Mouse (Mus musculus) cerebellum, postnatal 25 days (tissue): ENCODE measurements at regions not wholly inside any gene's neighbourhood (a gene's known extent, or its start where the extent isn't known, plus 50 kb on each side); places are given as distances from the start of the nearest gene placed in this dataset.
"Not testable (repeated sequence)": the region's sequence is repeated elsewhere in the genome, so short reads cannot be mapped to it uniquely, and the experiment has no call there.

Experiments
- DNase-seq, 2 experiments: peaks; one replicate each; pipeline ENCODE4 v3.0.0; 2021; ENCODE audit warnings: mixed read lengths in 2 of 2

GRCm38 (mm10) chr4:35343751-35344150, 117.8 kb upstream of the C9orf72 start:
- no peak for DNase-seq

- no peak for DNase-seq
These were observed 105.2 kb upstream of the C9orf72 start for GRCm38 (mm10) chr4:35331161-35331560.

GRCm38 (mm10) chr4:35325300-35325699, 99.3 kb upstream of the C9orf72 start:
- DNase-seq, result no peak

GRCm38 (mm10) chr4:35322432-35323173, 96.6 kb upstream of the C9orf72 start:
- no peak for DNase-seq

GRCm38 (mm10) chr4:35310396-35310977, 84.5 kb upstream of the C9orf72 start:
- DNase-seq, result peak; percentile 8 to 43

- no peak for DNase-seq
These were observed 82.2 kb upstream of the C9orf72 start for GRCm38 (mm10) chr4:35308221-35308620.

GRCm38 (mm10) chr4:35305210-35305609, 79.2 kb upstream of the C9orf72 start:
- no peak for DNase-seq

- DNase-seq, result no peak
These were observed 74.9 kb upstream of the C9orf72 start for GRCm38 (mm10) chr4:35300848-35301247.

- DNase-seq, result not testable (repeated sequence)
These were observed 74.4 kb upstream of the C9orf72 start for GRCm38 (mm10) chr4:35300374-35300773.

- DNase-seq, result no peak
These were observed 58.6 kb upstream of the C9orf72 start for GRCm38 (mm10) chr4:35284611-35285010.
